Mouse (Mus musculus) liver, embryonic 15.5 days (tissue): ENCODE results near the gene Cdx4. TPM values are rescaled to one million over a fixed set of nuclear protein-coding genes. Genes with fewer than 3 reads are reported as not detected.

Source experiments
- ATAC-seq: fragments of 200-750 bp; cut with Nextera tagmentation; 2 replicates; pipeline ENCODE4 v1.8.0; 2017; ENCODE audit warnings: moderate number of reproducible peaks, mild to moderate bottlenecking, moderate library complexity; ENCODE audit not compliant: insufficient read depth
- H3K27ac ChIP-seq: fragments of 300-500 bp; sonication (generic); replicated peaks from 2 replicates; pipeline ENCODE4 v1.5.1; 2015; ENCODE audit warnings: mild to moderate bottlenecking, inconsistent platforms
- H3K27me3 ChIP-seq: fragments of 300-500 bp; sonication (generic); 2 replicates; pipeline ENCODE4 v1.6.1; 2015; ENCODE audit warnings: mild to moderate bottlenecking, inconsistent platforms
- H3K36me3 ChIP-seq: fragments of 300-500 bp; sonication (generic); replicated peaks from 2 replicates; pipeline ENCODE4 v1.6.1; 2015; ENCODE audit warnings: moderate library complexity, mild to moderate bottlenecking, inconsistent platforms
- H3K4me1 ChIP-seq: fragments of 300-500 bp; sonication (generic); replicated peaks from 2 replicates; pipeline ENCODE4 v1.6.1; 2015; ENCODE audit warnings: inconsistent platforms
- H3K4me2 ChIP-seq: fragments of 300-500 bp; sonication (generic); 2 replicates; pipeline ENCODE4 v1.6.1; 2015; ENCODE audit warnings: moderate library complexity, mild to moderate bottlenecking, inconsistent platforms
- H3K4me3 ChIP-seq: fragments of 300-500 bp; sonication (generic); replicated peaks from 2 replicates; pipeline ENCODE4 v1.5.1; 2015; ENCODE audit warnings: mild to moderate bottlenecking, inconsistent platforms
- H3K9ac ChIP-seq: fragments of 300-500 bp; sonication (generic); 2 replicates; pipeline ENCODE4 v1.6.1; 2015; ENCODE audit warnings: moderate library complexity, mild to moderate bottlenecking, inconsistent platforms
- H3K9me3 ChIP-seq: fragments of 300-500 bp; sonication (generic); replicated peaks from 2 replicates; pipeline ENCODE4 v1.6.1; 2016; ENCODE audit warnings: inconsistent platforms
- WGBS: fragments of 180-500 bp; shearing (Covaris S2); methylation state at CpG from one replicate; pipeline ENCODE4 v1.1.7; 2015; ENCODE audit warnings: mixed read lengths; ENCODE audit not compliant: insufficient replicate concordance; 5-methylcytosine and 5-hydroxymethylcytosine counted together
- polyA plus RNA-seq: library from polyadenylated mRNA; unstranded; fragments of >200 nt; fragmentation: Nextera tagmentation; extraction: Ambion mirVana; gene quantifications from 2 replicates; pipeline ENCODE4 v1.2.1, GENCODE M21; 2015

Gene Cdx4
- polyA plus RNA-seq, result not detected in 2 replicates

DNA sequence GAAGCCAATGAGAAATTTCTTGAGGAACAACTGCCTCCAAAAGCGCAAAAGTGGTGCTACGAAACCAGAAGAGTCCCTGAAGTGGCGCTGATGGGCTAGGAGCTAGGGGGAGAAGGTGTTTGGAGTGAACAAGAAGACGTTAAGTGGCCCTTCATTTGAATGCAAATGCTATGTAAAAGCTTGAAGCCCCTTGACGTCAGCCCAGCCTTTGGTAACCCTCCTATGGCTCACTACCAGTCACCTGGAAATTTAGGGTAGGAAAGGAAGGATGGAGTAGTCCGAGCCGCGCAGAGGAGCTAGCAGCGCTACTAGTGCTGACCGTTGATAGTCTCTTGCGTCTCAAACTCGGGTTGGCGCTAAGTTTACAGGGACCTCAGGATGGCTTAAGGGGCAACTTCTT is at the start of gene Cdx4:
Cdx4 (plus strand) TSS at position 253 of the 400 bp plus-strand sequence.
- H3K27me3 ChIP-seq, result peaks cover 64% of the 10 kb centered on the region
- H3K27ac ChIP-seq, result no peak within 1 kb of the TSS
- no peak for ATAC-seq
- H3K4me3 ChIP-seq, result no peak within 1 kb of the TSS
- no peaks in the 10 kb centered on the region for H3K9me3 ChIP-seq
- no peak within 1 kb of the TSS for H3K9ac ChIP-seq
- no peak within 1 kb of the TSS for H3K4me2 ChIP-seq
- no peaks in the 10 kb centered on the region for H3K4me1 ChIP-seq
- no peaks in the 10 kb centered on the region for H3K36me3 ChIP-seq
- WGBS, result 19% methylated on average over 13 of the region's 13 CpGs

DNA sequence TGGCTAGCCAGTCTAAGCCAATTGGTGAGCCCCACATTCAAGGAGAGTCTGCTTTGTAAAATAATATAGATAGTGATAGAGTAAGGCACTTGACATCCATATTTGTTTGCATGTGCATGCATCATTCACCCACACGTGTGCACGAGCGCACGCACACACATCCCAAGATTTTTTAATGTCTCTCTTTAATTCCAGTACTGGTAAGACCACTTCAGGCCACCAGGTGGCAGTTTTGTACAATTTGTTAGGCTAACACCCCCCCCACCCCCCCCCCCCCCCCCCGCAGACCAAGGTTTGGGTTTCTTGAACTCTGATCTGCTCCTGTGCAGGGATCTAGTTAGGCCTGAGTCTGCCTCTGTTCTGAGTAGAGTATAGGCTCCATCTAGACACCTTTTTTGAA is 46.9 kb upstream of the Cdx4 start:
- H3K4me2 ChIP-seq, result no peak overlapping the region
- no peak overlapping the region for H3K9ac ChIP-seq
- no peak overlapping the region for H3K4me3 ChIP-seq
- no peak overlapping the region for H3K27ac ChIP-seq
- H3K4me1 ChIP-seq, result no peaks in the 10 kb centered on the region
- no peaks in the 10 kb centered on the region for H3K9me3 ChIP-seq
- no peaks in the 10 kb centered on the region for H3K36me3 ChIP-seq
- no peak for ATAC-seq
- 66% methylated on average over 4 of the region's 5 CpGs for WGBS
- no peaks in the 10 kb centered on the region for H3K27me3 ChIP-seq

DNA sequence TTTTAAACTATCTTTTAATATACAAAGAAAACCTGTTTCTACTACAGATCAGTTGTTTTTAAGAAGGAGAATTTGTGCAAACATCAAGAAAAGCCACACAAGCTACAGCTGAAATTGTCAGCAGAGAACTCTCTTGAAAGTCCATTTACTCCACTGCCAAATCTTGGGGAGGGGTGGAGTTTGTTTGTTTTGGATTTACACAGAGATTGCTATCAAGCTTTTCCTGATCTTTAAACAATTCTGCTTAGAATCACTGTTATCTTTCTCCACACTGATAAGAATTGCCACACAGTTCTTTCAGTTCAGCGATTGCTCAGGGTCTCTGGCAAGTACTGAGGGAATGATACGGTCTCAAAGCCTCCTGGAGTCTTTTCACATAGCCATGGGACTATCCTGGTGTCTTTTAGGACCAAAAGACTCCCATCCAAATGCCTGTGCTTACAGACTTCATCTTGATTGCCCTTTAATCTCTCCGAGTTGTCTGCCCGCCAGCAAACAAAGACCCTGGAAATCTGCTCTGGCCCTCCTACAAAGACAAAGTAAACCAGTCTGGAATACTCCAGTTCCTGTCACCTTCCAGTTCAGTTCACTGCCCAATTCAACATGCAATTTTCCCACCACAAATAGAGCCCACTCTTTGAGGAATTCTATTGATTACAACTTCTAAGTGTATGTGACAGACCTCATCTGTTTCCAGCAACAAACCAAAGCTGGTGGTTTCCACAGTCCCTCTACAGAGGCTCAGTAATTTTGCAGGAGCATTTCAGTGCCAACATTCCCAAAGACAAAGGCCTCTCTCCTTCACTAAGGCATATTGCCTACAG is 34.1 kb upstream of the Cdx4 start:
- Histone ChIP-seq H3K27ac (no peak overlapping the region), H3K36me3 (no peaks in the 10 kb centered on the region), H3K4me3 (no peak overlapping the region), H3K4me2 (no peak overlapping the region), H3K9ac (no peak overlapping the region), H3K4me1 (no peaks in the 10 kb centered on the region), H3K27me3 (peaks cover 34% of the 10 kb centered on the region), H3K9me3 (no peaks in the 10 kb centered on the region)
- ATAC-seq, result no peak
- WGBS, result 40% methylated on average over 4 of the region's 4 CpGs

DNA sequence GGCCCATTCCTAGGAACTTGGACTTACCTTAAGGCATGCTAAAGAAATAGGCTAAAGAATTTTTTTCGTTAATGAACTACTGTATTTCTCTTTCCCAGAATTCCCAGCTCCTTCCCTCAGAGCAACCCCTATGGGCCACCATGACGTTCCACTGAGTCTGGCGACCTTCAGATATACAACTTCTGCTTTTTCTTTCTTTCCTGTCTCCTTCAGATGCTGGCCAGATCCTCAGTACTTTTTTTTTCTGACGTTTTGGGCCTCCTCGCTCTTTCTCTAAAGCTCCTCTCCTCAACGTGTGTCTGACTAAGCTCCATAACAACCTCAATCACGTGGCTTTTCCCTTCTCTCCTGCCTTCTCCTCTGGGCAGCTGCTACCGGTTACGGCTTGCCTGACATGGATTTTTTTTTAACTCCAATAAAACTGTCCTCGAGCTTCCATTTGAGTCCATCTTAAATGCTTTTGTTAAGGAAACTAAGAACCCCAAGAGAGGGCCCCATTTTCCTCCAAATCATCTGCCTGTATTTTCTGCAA is 33.3 kb upstream of the Cdx4 start:
- Histone ChIP-seq H3K9me3 (no peaks in the 10 kb centered on the region), H3K27ac (no peak overlapping the region), H3K4me3 (no peak overlapping the region), H3K27me3 (peaks cover 34% of the 10 kb centered on the region), H3K9ac (no peak overlapping the region), H3K36me3 (no peaks in the 10 kb centered on the region), H3K4me2 (no peak overlapping the region), H3K4me1 (no peaks in the 10 kb centered on the region)
- WGBS, result 20% methylated on average over 10 of the region's 10 CpGs
- no peak for ATAC-seq

DNA sequence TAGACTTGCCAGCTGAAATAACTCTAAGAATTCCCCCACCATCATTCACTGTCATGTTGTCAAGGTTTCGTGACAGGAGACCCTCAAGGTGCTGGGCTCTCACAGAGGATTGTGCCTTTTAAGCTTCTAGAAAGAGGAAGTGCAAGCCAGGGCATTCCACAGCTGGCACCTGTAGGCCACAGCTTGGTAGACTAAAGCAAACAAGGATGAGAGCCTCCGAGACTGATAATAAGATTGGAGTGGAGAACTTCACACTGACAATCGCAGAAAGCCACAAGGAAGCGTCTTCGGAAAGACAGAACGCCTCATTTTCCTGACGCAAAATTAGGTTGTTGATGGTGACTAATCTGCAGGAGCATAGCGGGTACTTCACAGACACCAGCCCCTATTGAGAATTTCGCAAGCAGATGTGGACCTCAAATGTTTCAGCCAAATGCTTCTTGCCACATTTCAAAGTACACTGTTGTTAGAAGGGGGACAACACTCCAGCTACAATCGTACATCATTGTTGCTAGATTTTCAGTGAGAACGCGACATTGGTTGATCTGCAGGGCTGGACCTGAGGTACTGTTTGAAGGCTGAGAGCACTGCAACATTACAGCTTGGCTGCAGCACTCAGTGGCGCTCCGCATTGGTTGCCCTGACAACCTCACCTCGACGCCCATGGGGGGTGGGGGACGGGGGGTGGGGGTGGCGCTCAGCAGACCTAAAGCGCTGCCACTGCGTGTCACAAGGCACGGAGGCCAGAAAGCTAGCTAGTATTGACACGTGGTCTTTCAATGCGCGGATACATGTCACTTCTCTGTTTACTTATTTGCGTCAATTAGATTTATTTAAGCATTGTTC is 32.5 kb upstream of the Cdx4 start:
- H3K9me3 ChIP-seq, result no peaks in the 10 kb centered on the region
- peaks cover 34% of the 10 kb centered on the region for H3K27me3 ChIP-seq
- no peaks in the 10 kb centered on the region for H3K4me1 ChIP-seq
- ATAC-seq, result no peak
- no peak overlapping the region for H3K9ac ChIP-seq
- 19% methylated on average over 25 of the region's 25 CpGs for WGBS
- no peak overlapping the region for H3K27ac ChIP-seq
- no peaks in the 10 kb centered on the region for H3K36me3 ChIP-seq
- H3K4me2 ChIP-seq, result no peak overlapping the region; the same call in 1 of the 2 replicates
- H3K4me3 ChIP-seq, result no peak overlapping the region

DNA sequence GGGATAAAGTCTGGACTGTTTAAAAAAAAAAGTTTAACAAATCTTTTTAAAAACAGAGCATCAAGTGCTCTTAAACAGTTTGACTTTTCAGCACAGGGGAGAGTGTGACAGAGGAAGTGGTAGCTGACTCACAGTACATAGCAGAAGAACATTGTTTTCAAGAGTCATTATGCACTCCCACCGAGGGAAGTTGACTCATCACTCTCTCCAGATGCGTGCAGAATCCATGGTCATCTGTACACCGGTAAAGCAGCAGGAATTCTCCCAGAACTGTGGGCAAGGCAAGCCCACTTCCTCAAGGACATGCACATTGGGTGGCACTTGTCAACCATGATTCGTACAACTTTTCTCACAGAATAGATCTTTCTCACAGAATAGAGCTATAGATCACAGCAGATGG is 22.3 kb upstream of the Cdx4 start:
- H3K36me3 ChIP-seq, result no peaks in the 10 kb centered on the region
- H3K27ac ChIP-seq, result no peak overlapping the region
- peaks cover 7% of the 10 kb centered on the region; the same call in 1 of the 2 replicates for H3K27me3 ChIP-seq
- no peak overlapping the region for H3K4me2 ChIP-seq
- H3K9me3 ChIP-seq, result no peaks in the 10 kb centered on the region
- no peak overlapping the region for H3K9ac ChIP-seq
- H3K4me1 ChIP-seq, result no peaks in the 10 kb centered on the region
- WGBS, result 26% methylated on average over 4 of the region's 4 CpGs
- no peak for ATAC-seq
- no peak overlapping the region for H3K4me3 ChIP-seq

DNA sequence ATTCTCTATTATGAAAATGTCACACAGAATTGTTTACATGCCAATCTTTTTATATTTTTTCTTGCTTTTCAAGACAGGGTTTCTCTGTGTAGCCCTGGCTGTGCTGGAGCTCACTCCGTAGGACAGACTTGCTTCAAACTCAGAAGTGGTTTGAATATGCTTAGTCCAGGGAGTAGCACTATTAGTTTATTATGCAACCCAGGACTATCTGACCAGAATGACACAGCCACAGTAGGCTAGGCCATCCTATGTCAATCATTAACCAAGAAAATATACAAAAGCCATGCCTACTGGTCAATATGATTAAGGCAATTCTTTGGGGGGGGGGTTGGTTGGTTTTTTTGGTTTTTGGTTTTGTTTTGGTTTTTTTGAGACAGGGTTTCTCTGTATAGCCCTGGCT is 12.9 kb upstream of the Cdx4 start:
- no peak overlapping the region for H3K27ac ChIP-seq
- H3K9me3 ChIP-seq, result no peaks in the 10 kb centered on the region
- no peaks in the 10 kb centered on the region for H3K4me1 ChIP-seq
- no peak for ATAC-seq
- H3K4me3 ChIP-seq, result no peak overlapping the region
- H3K27me3 ChIP-seq, result peaks cover 18% of the 10 kb centered on the region
- H3K4me2 ChIP-seq, result no peak overlapping the region
- H3K9ac ChIP-seq, result no peak overlapping the region
- no peaks in the 10 kb centered on the region for H3K36me3 ChIP-seq
- 59% methylated on average over 1 of the region's 1 CpGs for WGBS

DNA sequence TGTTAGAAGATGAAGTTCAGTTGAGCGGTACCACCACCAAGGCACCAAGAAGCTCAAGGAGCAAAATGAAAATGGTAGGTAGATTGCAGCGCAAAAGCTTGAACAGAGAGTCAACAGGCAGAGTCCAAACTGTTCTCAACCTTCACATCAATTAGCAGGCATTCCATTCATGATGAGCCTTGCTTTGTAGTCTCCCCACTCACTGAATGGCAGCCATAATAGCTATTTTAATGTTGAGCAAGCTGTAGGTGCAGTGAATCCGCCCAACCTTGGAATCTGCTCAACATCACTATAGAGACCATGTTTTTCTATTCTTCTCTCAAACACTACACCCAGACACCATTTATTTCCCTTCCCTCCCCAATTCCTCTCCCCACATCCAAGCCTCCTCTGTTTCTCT is 9.5 kb upstream of the Cdx4 start:
- Histone ChIP-seq H3K36me3 (no peaks in the 10 kb centered on the region), H3K4me2 (no peak overlapping the region), H3K27me3 (peaks cover 15% of the 10 kb centered on the region), H3K9ac (no peak overlapping the region), H3K27ac (no peak overlapping the region), H3K4me3 (no peak overlapping the region), H3K9me3 (no peaks in the 10 kb centered on the region), H3K4me1 (no peaks in the 10 kb centered on the region)
- ATAC-seq, result no peak
- WGBS, result 59% methylated on average over 3 of the region's 3 CpGs

DNA sequence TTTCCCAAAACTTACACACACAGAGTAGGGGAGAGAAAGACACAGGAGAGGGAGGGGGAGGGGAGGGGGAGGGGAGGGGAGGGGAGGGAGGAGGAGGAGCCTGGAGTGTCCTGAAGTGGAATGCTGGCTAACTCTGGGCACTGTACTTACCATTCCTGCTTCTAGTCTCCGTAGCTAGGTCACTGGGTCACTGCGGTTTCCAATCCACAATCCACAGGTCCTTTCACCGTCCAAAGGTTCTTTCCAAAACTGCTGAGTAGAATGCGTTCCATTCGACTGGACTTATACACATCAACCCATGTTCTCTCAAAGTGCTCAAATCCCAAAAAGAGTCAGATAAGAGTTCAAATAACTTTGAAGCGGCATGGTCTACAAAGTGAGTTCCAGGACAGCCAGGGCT is 7.1 kb upstream of the Cdx4 start:
- no peaks in the 10 kb centered on the region for H3K9me3 ChIP-seq
- no peak for ATAC-seq
- no peak overlapping the region for H3K9ac ChIP-seq
- WGBS, result 68% methylated on average over 6 of the region's 6 CpGs
- peaks cover 28% of the 10 kb centered on the region for H3K27me3 ChIP-seq
- H3K4me2 ChIP-seq, result no peak overlapping the region
- H3K27ac ChIP-seq, result no peak overlapping the region
- H3K4me1 ChIP-seq, result no peaks in the 10 kb centered on the region
- no peaks in the 10 kb centered on the region for H3K36me3 ChIP-seq
- no peak overlapping the region for H3K4me3 ChIP-seq

DNA sequence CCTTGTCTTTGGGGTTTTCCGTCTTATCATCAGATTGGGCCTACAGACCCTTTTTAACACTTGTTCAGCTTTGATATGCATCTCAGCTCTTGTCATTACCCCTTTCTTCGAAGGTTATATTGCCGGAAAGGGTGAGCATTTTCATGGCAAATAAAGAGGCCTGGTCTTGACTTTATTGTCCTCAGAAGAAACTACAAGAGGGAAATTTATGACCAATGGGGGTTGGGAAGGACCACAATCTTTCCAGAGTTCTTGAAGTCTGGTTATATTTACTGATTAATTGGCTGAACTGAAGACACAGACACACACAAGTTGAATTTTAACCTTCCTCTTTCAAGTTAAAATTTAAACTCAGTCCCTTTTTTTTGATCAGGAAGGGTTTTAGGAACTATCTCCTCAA is 4.7 kb downstream of the Cdx4 start:
- Histone ChIP-seq H3K4me3 (no peak overlapping the region), H3K9ac (no peak overlapping the region), H3K9me3 (no peaks in the 10 kb centered on the region), H3K27me3 (peaks cover 59% of the 10 kb centered on the region), H3K4me1 (no peaks in the 10 kb centered on the region), H3K36me3 (no peaks in the 10 kb centered on the region), H3K4me2 (no peak overlapping the region), H3K27ac (no peak overlapping the region)
- WGBS, result 66% methylated on average over 3 of the region's 3 CpGs
- ATAC-seq, result no peak

DNA sequence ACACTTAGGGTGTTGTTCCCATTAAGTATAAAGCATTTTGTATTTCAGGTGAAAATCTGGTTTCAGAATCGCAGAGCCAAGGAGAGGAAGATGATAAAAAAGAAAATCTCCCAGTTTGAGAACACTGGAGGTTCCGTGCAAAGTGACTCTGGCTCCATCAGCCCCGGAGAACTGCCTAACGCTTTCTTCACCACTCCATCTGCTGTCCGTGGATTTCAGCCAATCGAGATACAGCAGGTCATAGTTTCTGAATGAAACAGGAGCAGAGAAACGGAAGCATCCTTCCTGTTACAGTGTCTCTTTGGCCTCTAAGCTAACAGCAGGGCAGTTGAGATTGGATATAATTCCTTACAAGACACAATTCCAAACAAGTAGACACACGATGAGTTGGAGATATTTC is 8.2 kb downstream of the Cdx4 start:
- Histone ChIP-seq H3K4me2 (no peak overlapping the region), H3K9me3 (no peaks in the 10 kb centered on the region), H3K27me3 (peaks cover 38% of the 10 kb centered on the region), H3K36me3 (no peaks in the 10 kb centered on the region), H3K4me1 (no peaks in the 10 kb centered on the region), H3K27ac (no peak overlapping the region), H3K9ac (no peak overlapping the region), H3K4me3 (no peak overlapping the region)
- ATAC-seq, result no peak
- WGBS, result 57% methylated on average over 8 of the region's 8 CpGs
